Mouse (Mus musculus) T-helper 2 cell (primary cell): ENCODE measurements around the gene A630010A05Rik.
"Not testable (repeated sequence)": the region's sequence is repeated elsewhere in the genome, so short reads cannot be mapped to it uniquely, and the experiment has no call there.

Experiments used
- in situ Hi-C: fragments of 300-600 bp; cut with MboI, MseI; formaldehyde crosslinking; loops from one replicate; pipeline ENCODE4 v1.15.1; 2025; ENCODE audit warnings: high pct_unique_total_duplicates

Gene A630010A05Rik

GRCm38 (mm10) chr16:14562017-14562416, at the start of gene A630010A05Rik:
Gene A630010A05Rik (plus strand): TSS chr16:14562317.
- in situ Hi-C loops = no loop called here

- in situ Hi-C loops = no loop called here
These were observed 26.4 kb upstream of the A630010A05Rik start for GRCm38 (mm10) chr16:14535766-14536165.

- in situ Hi-C loops = not testable (repeated sequence)
These were observed 4.9 kb upstream of the A630010A05Rik start for GRCm38 (mm10) chr16:14557191-14557590.
